Mouse (Mus musculus): ENCODE results near the gene Crtam.

- TF ChIP-seq CTCF (conservative IDR thresholded peaks at IDR 0.05; ENCODE audit: low read length) (no peak), POU5F1 (IDR thresholded peaks at IDR 0.05; ENCODE audit: borderline replicate concordance, low read length) (no peak), NANOG (IDR thresholded peaks at IDR 0.05; ENCODE audit: borderline replicate concordance, low read length) (no peak)
Observed at GRCm38 (mm10) chr9:41051080-41051932, 46.9 kb upstream of the Crtam start.
